Mouse (Mus musculus): Measurements from ENCODE around the gene Gne. TPM values are rescaled to one million over a fixed set of nuclear protein-coding genes. Genes with fewer than 3 reads are reported as not detected.

The Gne gene
- polyA plus RNA-seq, 1 experiment from 2014 or later: 15.1 TPM

DNA sequence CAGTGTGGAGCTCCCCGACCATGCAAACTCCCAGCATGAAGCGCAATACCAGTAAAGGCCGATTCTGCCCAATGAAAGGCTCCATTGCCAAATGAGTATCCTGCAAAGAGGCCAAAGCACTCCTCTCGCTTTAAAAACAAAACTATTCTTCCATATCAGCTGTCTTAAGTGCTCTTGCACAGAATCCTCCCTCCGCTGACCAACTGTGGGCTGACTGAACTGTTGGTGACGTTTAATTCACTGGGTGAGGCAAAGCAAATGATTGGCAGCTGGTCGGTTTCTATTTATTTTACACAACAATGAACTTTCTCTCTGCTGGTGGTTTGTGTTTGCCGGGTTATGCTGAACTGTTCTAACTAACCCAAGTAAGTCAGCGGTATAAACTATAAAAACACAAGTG lies 15.2 kb downstream of the Gne start:
- no peak overlapping the region for H3K4me2 ChIP-seq
- no peaks in the 10 kb centered on the region for H3K9me3 ChIP-seq (ENCODE audit: control insufficient read depth, low read length)
- no peak overlapping the region for H3K27ac ChIP-seq (ENCODE audit: low read depth, low read length)
- DNase-seq (ENCODE audit: low spot score, missing footprints) (no peak), ATAC-seq (ENCODE audit: low FRiP score) (no peak)
- H3K4me3 ChIP-seq (ENCODE audit: low read depth, low read length): no peak overlapping the region
- H3K36me3 ChIP-seq (ENCODE audit: control insufficient read depth, insufficient read depth, low read length): no peaks in the 10 kb centered on the region
- 0 out of 2 replicates have a peak, but pooled peaks cover 4% of the 10 kb centered on the region for H3K27me3 ChIP-seq (ENCODE audit: control insufficient read depth, insufficient read depth, low read length)
- peaks cover 6% of the 10 kb centered on the region; the same call in 1 of the 2 replicates for H3K4me1 ChIP-seq (ENCODE audit: control insufficient read depth, insufficient read depth, low read length)
- 33% methylated on average over 9 of the region's 9 CpGs for WGBS
- H3K9ac ChIP-seq (ENCODE audit: low read length): no peak overlapping the region

DNA sequence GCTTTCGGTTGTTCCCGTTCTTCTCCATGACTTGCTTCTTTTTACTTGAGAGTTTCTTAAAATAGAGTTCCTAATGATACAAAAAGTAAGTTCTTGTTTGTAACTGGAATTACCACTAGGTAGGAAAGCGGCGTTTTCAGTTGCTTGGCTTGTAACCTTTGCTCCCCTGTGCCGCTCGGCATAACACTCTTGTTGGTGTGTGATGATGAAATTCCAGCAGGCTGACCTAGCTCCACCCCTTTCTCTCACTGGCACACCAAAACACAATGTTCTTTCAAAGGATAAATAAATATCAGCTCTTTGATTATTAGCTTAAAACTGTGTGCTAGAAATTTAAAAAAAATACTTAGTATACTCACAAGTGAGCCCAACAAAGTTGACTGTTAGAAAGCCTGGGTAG lies 17.1 kb downstream of the Gne start:
- Histone ChIP-seq H3K9me3 (ENCODE audit: control insufficient read depth, low read length) (no peaks in the 10 kb centered on the region), H3K9ac (ENCODE audit: low read length) (no peak overlapping the region), H3K4me2 (no peak overlapping the region), H3K4me3 (ENCODE audit: low read depth, low read length) (no peak overlapping the region), H3K27ac (ENCODE audit: low read depth, low read length) (no peak overlapping the region), H3K36me3 (ENCODE audit: control insufficient read depth, insufficient read depth, low read length) (no peaks in the 10 kb centered on the region), H3K27me3 (ENCODE audit: control insufficient read depth, insufficient read depth, low read length) (0 out of 2 replicates have a peak, but pooled peaks cover 4% of the 10 kb centered on the region), H3K4me1 (ENCODE audit: control insufficient read depth, insufficient read depth, low read length) (peaks cover 3% of the 10 kb centered on the region; the same call in 1 of the 2 replicates)
- ATAC-seq (ENCODE audit: low FRiP score): no peak
- 87% methylated on average over 6 of the region's 6 CpGs for WGBS
- no peak for DNase-seq (ENCODE audit: low spot score, missing footprints)

DNA sequence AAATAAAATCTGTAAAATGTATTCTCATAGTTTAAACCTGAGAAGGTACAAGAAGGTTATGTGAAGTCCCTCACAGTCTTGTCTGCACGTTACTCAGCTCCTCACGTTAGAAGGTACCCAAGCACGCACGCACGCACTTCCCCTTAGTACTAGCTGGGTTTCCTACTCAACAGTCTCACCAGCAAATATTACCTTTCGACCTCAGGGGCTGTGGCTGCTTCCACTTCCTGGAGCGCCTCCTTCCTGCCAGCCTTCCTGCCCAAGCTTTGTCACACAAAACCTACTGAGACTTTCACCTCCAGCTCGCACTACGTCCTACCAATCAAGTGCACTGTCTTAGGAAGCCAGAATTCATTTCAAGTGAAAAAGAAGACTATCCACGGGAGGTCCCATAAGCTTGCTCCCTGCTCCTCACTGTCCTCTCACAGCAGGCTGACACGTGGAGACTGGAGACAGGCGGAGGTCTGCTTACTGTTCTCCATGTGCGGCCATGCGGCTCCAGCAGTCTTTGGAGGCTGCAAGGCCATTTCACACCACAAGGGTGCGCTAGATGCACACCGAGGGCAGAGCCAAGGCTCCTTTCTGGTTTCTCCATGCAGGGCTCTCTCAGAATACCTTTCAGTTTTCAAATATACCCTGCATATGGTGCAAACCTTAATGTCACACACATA lies 18.5 kb downstream of the Gne start:
- Histone ChIP-seq H3K27me3 (ENCODE audit: control insufficient read depth, insufficient read depth, low read length) (no peaks in the 10 kb centered on the region), H3K9ac (ENCODE audit: low read length) (no peak overlapping the region), H3K4me1 (ENCODE audit: control insufficient read depth, insufficient read depth, low read length) (no peaks in the 10 kb centered on the region), H3K36me3 (ENCODE audit: control insufficient read depth, insufficient read depth, low read length) (no peaks in the 10 kb centered on the region), H3K4me3 (ENCODE audit: low read depth, low read length) (no peak overlapping the region), H3K4me2 (no peak overlapping the region), H3K27ac (ENCODE audit: low read depth, low read length) (no peak overlapping the region), H3K9me3 (ENCODE audit: control insufficient read depth, low read length) (no peaks in the 10 kb centered on the region)
- ATAC-seq (ENCODE audit: low FRiP score) (0 out of 2 replicates have a peak, but pooled peaks have one; percentile 52), DNase-seq (ENCODE audit: low spot score, missing footprints) (peak; percentile 100)
- 35% methylated on average over 16 of the region's 16 CpGs for WGBS

DNA sequence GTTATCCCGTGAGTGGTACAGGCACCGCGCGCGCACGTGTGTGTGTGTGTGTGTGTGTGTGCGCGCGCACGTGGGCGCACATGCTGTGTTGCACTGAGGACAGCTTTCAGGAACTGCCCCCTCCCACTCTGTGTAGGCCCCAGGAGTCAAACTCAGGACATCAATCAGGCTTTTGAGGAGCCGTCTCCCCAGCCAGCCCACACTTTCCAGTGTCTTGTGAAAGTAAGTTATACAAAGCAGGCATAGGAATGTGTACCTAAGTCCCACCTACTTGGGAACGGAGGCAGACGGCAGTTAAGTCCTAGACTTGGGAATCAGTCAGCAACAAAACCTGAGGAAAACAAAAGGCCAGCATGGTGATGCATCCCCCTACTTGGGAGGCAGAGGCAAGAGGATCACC lies 21.2 kb downstream of the Gne start:
- no peaks in the 10 kb centered on the region for H3K4me1 ChIP-seq (ENCODE audit: control insufficient read depth, insufficient read depth, low read length)
- no peak overlapping the region for H3K27ac ChIP-seq (ENCODE audit: low read depth, low read length)
- ATAC-seq (ENCODE audit: low FRiP score) (no peak), DNase-seq (ENCODE audit: low spot score, missing footprints) (no peak)
- H3K9me3 ChIP-seq (ENCODE audit: control insufficient read depth, low read length): no peaks in the 10 kb centered on the region
- H3K4me3 ChIP-seq (ENCODE audit: low read depth, low read length): no peak overlapping the region
- H3K27me3 ChIP-seq (ENCODE audit: control insufficient read depth, insufficient read depth, low read length): no peaks in the 10 kb centered on the region
- H3K36me3 ChIP-seq (ENCODE audit: control insufficient read depth, insufficient read depth, low read length): no peaks in the 10 kb centered on the region
- WGBS: 89% methylated on average over 14 of the region's 14 CpGs
- H3K9ac ChIP-seq (ENCODE audit: low read length): no peak overlapping the region
- no peak overlapping the region for H3K4me2 ChIP-seq

DNA sequence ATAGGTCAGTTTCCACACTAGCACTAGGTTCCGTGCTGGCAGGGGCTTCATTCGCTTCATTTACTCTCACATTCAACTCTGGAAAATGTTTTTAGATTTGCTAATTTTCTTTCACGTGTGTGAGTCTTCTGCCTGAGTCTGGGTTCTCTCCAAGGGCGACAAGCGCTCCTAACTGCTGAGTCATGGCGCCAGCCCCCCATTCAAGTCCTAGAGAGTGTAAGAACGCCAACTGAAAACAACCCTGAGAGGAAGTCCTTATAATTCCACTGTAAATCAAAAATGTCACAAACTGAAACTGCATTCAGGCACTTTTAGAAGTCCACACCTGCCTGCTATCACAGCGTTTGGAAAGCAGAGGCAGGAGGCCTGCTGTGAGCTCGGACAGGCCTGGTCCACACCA lies 21.9 kb downstream of the Gne start:
- no peak overlapping the region for H3K4me2 ChIP-seq
- ATAC-seq (ENCODE audit: low FRiP score): no peak
- H3K4me1 ChIP-seq (ENCODE audit: control insufficient read depth, insufficient read depth, low read length): no peaks in the 10 kb centered on the region
- H3K27me3 ChIP-seq (ENCODE audit: control insufficient read depth, insufficient read depth, low read length): no peaks in the 10 kb centered on the region
- no peak overlapping the region for H3K4me3 ChIP-seq (ENCODE audit: low read depth, low read length)
- H3K36me3 ChIP-seq (ENCODE audit: control insufficient read depth, insufficient read depth, low read length): no peaks in the 10 kb centered on the region
- H3K9me3 ChIP-seq (ENCODE audit: control insufficient read depth, low read length): no peaks in the 10 kb centered on the region
- WGBS: 76% methylated on average over 9 of the region's 9 CpGs
- DNase-seq (ENCODE audit: low spot score, missing footprints): peak; percentile 65
- H3K27ac ChIP-seq (ENCODE audit: low read depth, low read length): no peak overlapping the region
- no peak overlapping the region for H3K9ac ChIP-seq (ENCODE audit: low read length)

DNA sequence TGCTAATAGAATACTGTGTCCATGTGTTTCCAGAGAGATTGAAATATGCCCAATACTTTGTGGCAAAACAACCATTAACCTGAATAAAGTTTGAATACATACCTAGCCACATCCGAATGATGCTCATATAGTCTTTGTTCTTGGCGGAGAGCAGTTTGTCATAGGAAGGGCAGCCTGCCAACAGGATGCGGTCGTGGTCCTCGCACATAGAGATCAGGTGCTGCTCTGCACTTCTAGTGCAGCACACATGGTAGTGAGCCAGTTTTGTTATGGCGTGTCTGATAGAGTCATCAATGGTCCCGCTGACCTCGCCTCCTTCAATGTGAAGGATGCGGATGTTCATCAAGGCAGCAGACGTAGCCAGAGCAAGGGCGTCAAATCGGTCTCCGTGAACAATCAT lies 24.3 kb downstream of the Gne start:
- ATAC-seq (ENCODE audit: low FRiP score): no peak
- Histone ChIP-seq H3K27ac (ENCODE audit: low read depth, low read length) (no peak overlapping the region), H3K36me3 (ENCODE audit: control insufficient read depth, insufficient read depth, low read length) (no peaks in the 10 kb centered on the region), H3K4me2 (no peak overlapping the region), H3K9ac (ENCODE audit: low read length) (no peak overlapping the region), H3K27me3 (ENCODE audit: control insufficient read depth, insufficient read depth, low read length) (no peaks in the 10 kb centered on the region), H3K4me1 (ENCODE audit: control insufficient read depth, insufficient read depth, low read length) (no peaks in the 10 kb centered on the region), H3K9me3 (ENCODE audit: control insufficient read depth, low read length) (no peaks in the 10 kb centered on the region), H3K4me3 (ENCODE audit: low read depth, low read length) (no peak overlapping the region)
- DNase-seq (ENCODE audit: low spot score, missing footprints): no peak
- 90% methylated on average over 13 of the region's 13 CpGs for WGBS

DNA sequence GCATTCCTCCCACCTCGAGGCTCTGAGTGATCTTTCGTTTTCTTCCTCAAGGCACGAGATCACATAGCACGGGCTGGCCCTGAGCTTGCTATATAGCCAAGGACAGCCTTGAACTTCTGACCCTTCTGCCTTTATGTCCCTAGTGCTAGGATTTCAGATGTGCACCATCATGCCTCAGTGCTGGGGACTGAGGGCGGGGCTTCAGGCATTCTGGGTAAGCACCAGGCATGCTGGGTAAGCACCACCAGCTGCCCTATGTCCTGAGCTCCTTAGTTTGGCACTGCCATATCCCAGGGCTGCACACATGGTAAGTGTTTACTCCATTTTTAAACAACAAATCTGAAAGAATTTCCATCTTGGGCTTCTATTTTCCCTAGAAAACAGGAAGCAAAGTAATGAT lies 34.2 kb downstream of the Gne start:
- Histone ChIP-seq H3K9me3 (ENCODE audit: control insufficient read depth, low read length) (no peaks in the 10 kb centered on the region), H3K9ac (ENCODE audit: low read length) (no peak overlapping the region), H3K27me3 (ENCODE audit: control insufficient read depth, insufficient read depth, low read length) (no peaks in the 10 kb centered on the region), H3K4me1 (ENCODE audit: control insufficient read depth, insufficient read depth, low read length) (no peaks in the 10 kb centered on the region), H3K4me2 (no peak overlapping the region), H3K4me3 (ENCODE audit: low read depth, low read length) (no peak overlapping the region), H3K27ac (ENCODE audit: low read depth, low read length) (no peak overlapping the region), H3K36me3 (ENCODE audit: control insufficient read depth, insufficient read depth, low read length) (no peaks in the 10 kb centered on the region)
- WGBS: 95% methylated on average over 5 of the region's 5 CpGs
- no peak for ATAC-seq (ENCODE audit: low FRiP score)
- no peak for DNase-seq (ENCODE audit: low spot score, missing footprints)

DNA sequence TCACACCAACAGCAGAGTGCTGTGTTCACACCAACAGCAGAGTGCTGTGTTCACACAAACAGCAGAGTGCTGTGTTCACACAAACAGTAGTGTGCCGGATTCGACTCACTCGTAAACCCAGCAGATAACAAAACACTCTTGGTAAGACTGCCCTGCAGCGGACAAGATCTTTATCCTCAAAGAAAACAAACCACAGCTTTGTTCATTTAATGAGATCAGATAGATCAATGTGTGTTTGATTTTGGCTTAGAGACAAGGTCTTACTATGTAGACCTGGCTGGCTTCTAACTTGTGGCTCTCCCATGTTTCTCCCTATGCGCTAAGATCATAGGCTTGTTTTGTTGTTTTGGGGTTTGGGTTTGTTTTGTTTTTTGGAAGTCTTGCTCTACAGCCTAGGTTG lies 37.9 kb downstream of the Gne start:
- H3K9ac ChIP-seq (ENCODE audit: low read length): no peak overlapping the region
- DNase-seq (ENCODE audit: low spot score, missing footprints): no peak
- H3K4me2 ChIP-seq: no peak overlapping the region
- H3K4me1 ChIP-seq (ENCODE audit: control insufficient read depth, insufficient read depth, low read length): no peaks in the 10 kb centered on the region
- H3K9me3 ChIP-seq (ENCODE audit: control insufficient read depth, low read length): no peaks in the 10 kb centered on the region
- H3K27ac ChIP-seq (ENCODE audit: low read depth, low read length): no peak overlapping the region
- ATAC-seq (ENCODE audit: low FRiP score): no peak
- no peaks in the 10 kb centered on the region for H3K36me3 ChIP-seq (ENCODE audit: control insufficient read depth, insufficient read depth, low read length)
- H3K27me3 ChIP-seq (ENCODE audit: control insufficient read depth, insufficient read depth, low read length): peaks cover 12% of the 10 kb centered on the region
- 78% methylated on average over 5 of the region's 5 CpGs for WGBS
- no peak overlapping the region for H3K4me3 ChIP-seq (ENCODE audit: low read depth, low read length)

DNA sequence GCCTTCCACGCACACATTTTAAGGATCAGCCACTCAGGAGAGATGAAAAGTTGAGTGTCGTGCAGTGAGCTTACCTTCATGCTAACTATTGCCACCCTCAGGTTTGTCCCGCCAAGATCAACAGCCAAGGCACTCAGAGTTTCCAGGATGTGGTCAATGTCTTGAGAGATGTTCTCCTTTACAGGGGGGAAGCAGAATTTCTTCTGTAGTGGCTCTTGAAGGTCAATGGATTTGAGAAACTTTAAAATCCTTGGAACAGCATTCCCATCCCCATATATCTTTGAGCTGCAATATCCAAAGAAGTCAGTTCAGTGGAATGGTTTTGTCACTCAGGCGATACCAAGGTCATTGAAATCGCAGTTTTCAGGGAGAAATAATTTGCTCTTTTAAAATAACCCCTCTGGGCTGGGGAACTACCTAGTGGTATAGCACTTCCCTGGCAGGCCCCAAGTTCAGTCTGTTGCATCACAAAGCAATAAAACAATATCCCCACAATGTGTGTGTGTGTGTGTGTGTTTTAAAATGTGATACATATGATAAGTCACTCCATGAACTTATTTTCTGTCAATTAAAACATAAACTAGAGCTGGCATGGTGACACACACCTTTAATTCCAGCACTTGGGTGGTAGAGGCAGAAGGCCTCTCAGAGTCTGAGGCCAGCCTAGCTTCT lies 39.2 kb downstream of the Gne start:
- ATAC-seq (ENCODE audit: low FRiP score) (no peak), DNase-seq (ENCODE audit: low spot score, missing footprints) (no peak)
- Histone ChIP-seq H3K9ac (ENCODE audit: low read length) (no peak overlapping the region), H3K4me3 (ENCODE audit: low read depth, low read length) (no peak overlapping the region), H3K4me2 (no peak overlapping the region), H3K27me3 (ENCODE audit: control insufficient read depth, insufficient read depth, low read length) (peaks cover 23% of the 10 kb centered on the region), H3K4me1 (ENCODE audit: control insufficient read depth, insufficient read depth, low read length) (no peaks in the 10 kb centered on the region), H3K36me3 (ENCODE audit: control insufficient read depth, insufficient read depth, low read length) (no peaks in the 10 kb centered on the region), H3K27ac (ENCODE audit: low read depth, low read length) (no peak overlapping the region), H3K9me3 (ENCODE audit: control insufficient read depth, low read length) (no peaks in the 10 kb centered on the region)
- 92% methylated on average over 5 of the region's 5 CpGs for WGBS
